Mouse (Mus musculus): ENCODE data around the gene Nmt1. TPM values are rescaled to one million over a fixed set of nuclear protein-coding genes. Genes with fewer than 3 reads are reported as not detected.

Gene Nmt1
- total RNA-seq, 2 experiments from 2014 or later, result 169 to 173 TPM

- no peak for TF ChIP-seq CTCF (conservative IDR thresholded peaks at IDR 0.05)
- DNase-seq (ENCODE audit: low spot score in 2 of 2), result peak in 1 of 2 experiments; percentile 11
- Histone ChIP-seq H3K4me3 (no peak overlapping the region), H3K27ac (no peak overlapping the region)
These were observed 71.5 kb downstream of the Nmt1 start for GRCm38 (mm10) chr11:103099352-103099940.

- TF ChIP-seq CTCF (conservative IDR thresholded peaks at IDR 0.05), result no peak
- no peak for DNase-seq (ENCODE audit: low spot score in 2 of 2)
- H3K27ac ChIP-seq, result no peak overlapping the region
- H3K4me3 ChIP-seq, result no peak overlapping the region
These were observed 72.4 kb downstream of the Nmt1 start for GRCm38 (mm10) chr11:103100361-103100760.

GRCm38 (mm10) chr11:103101481-103101865 is 73.5 kb downstream of the Nmt1 start, which contains the start of the genes Plcd3 and Acbd4:
TSS of gene Plcd3 (minus strand) at chr11:103101658.
TSS of gene Acbd4 (plus strand) at chr11:103101682.
- no peak for TF ChIP-seq CTCF (conservative IDR thresholded peaks at IDR 0.05)
- Histone ChIP-seq H3K4me3 (peak within 1 kb of the TSS; percentile 85), H3K27ac (peak within 1 kb of the TSS; percentile 91)
- peak; percentile 59 to 67 for DNase-seq (ENCODE audit: low spot score in 2 of 2)

GRCm38 (mm10) chr11:103101866-103102501 is 74.0 kb downstream of the Nmt1 start:
- peak; percentile 55 to 72 for DNase-seq (ENCODE audit: low spot score in 2 of 2)
- TF ChIP-seq CTCF (conservative IDR thresholded peaks at IDR 0.05), result no peak
- Histone ChIP-seq H3K4me3 (peak overlapping the region; percentile 85), H3K27ac (peak overlapping the region; percentile 91)

GRCm38 (mm10) chr11:103102725-103103349 is 74.8 kb downstream of the Nmt1 start:
- Histone ChIP-seq H3K4me3 (peak overlapping the region; percentile 85), H3K27ac (peak overlapping the region; percentile 91)
- peak; percentile 100 for TF ChIP-seq CTCF (conservative IDR thresholded peaks at IDR 0.05)
- peak; percentile 96 to 99 for DNase-seq (ENCODE audit: low spot score in 2 of 2)

- TF ChIP-seq CTCF (conservative IDR thresholded peaks at IDR 0.05), result no peak
- DNase-seq (ENCODE audit: low spot score in 2 of 2), result no peak
- Histone ChIP-seq H3K27ac (peak overlapping the region; percentile 85), H3K4me3 (peak overlapping the region; percentile 85)
These were observed 75.6 kb downstream of the Nmt1 start for GRCm38 (mm10) chr11:103103621-103104020.

- TF ChIP-seq CTCF (conservative IDR thresholded peaks at IDR 0.05), result no peak
- DNase-seq (ENCODE audit: low spot score in 2 of 2), result no peak
- Histone ChIP-seq H3K4me3 (no peak overlapping the region; the same call in 1 of the 2 replicates), H3K27ac (no peak overlapping the region)
These were observed 76.5 kb downstream of the Nmt1 start for GRCm38 (mm10) chr11:103104469-103104868.

GRCm38 (mm10) chr11:103105180-103105725 is 77.3 kb downstream of the Nmt1 start:
- no peak for TF ChIP-seq CTCF (conservative IDR thresholded peaks at IDR 0.05)
- Histone ChIP-seq H3K4me3 (no peak overlapping the region), H3K27ac (no peak overlapping the region)
- DNase-seq (ENCODE audit: low spot score in 2 of 2), result no peak

- no peak overlapping the region for H3K4me3 ChIP-seq
- no peak overlapping the region for H3K27ac ChIP-seq
- no peak for TF ChIP-seq CTCF (conservative IDR thresholded peaks at IDR 0.05)
- no peak for DNase-seq (ENCODE audit: low spot score in 2 of 2)
These were observed 77.8 kb downstream of the Nmt1 start for GRCm38 (mm10) chr11:103105810-103106209.

- no peak for DNase-seq (ENCODE audit: low spot score in 2 of 2)
- H3K4me3 ChIP-seq, result no peak overlapping the region
- no peak for TF ChIP-seq CTCF (conservative IDR thresholded peaks at IDR 0.05)
- H3K27ac ChIP-seq, result no peak overlapping the region
These were observed 78.4 kb downstream of the Nmt1 start for GRCm38 (mm10) chr11:103106386-103106785.

- Histone ChIP-seq H3K4me3 (no peak overlapping the region), H3K27ac (peak overlapping the region; percentile 79; the same call in 1 of the 2 replicates)
- TF ChIP-seq CTCF (conservative IDR thresholded peaks at IDR 0.05), result no peak
- no peak for DNase-seq (ENCODE audit: low spot score in 2 of 2)
These were observed 83.3 kb downstream of the Nmt1 start for GRCm38 (mm10) chr11:103111301-103111700.

GRCm38 (mm10) chr11:103111881-103112551 is 84.0 kb downstream of the Nmt1 start:
- peak overlapping the region; percentile 50 for H3K4me3 ChIP-seq
- peak in 1 of 2 experiments; percentile 26 for DNase-seq (ENCODE audit: low spot score in 2 of 2)
- TF ChIP-seq CTCF (conservative IDR thresholded peaks at IDR 0.05), result no peak
- peak overlapping the region; percentile 79 for H3K27ac ChIP-seq

GRCm38 (mm10) chr11:103112552-103112912 is 84.5 kb downstream of the Nmt1 start:
- Histone ChIP-seq H3K4me3 (peak overlapping the region; percentile 50), H3K27ac (peak overlapping the region; percentile 79)
- no peak for TF ChIP-seq CTCF (conservative IDR thresholded peaks at IDR 0.05)
- no peak for DNase-seq (ENCODE audit: low spot score in 2 of 2)
